Mouse (Mus musculus) heart, adult 2 months (tissue): ENCODE results near the gene Vps41. TPM values are rescaled to one million over a fixed set of nuclear protein-coding genes. Genes with fewer than 3 reads are reported as not detected.

Experiments
- DNase-seq, 2 experiments: peaks; one replicate each; pipeline ENCODE4 v3.0.0; 2021
- H3K27ac ChIP-seq: fragments of 200-600 bp; 2 replicates; pipeline ENCODE4 v1.8.1; 2022
- H3K27me3 ChIP-seq: fragments of 200-500 bp; 2 replicates; pipeline ENCODE4 v1.6.1; 2012; ENCODE audit warnings: mild to moderate bottlenecking, low read length, inconsistent platforms, mixed read lengths; ENCODE audit not compliant: control insufficient read depth, insufficient read depth
- H3K36me3 ChIP-seq: fragments of 200-500 bp; 2 replicates; pipeline ENCODE4 v1.6.1; 2012; ENCODE audit warnings: low read length, inconsistent platforms; ENCODE audit not compliant: control insufficient read depth, insufficient read depth
- H3K4me1 ChIP-seq: fragments of 200-500 bp; 2 replicates; pipeline ENCODE4 v1.6.1; 2011; ENCODE audit warnings: low read length; ENCODE audit not compliant: control insufficient read depth, insufficient read depth
- H3K4me3 ChIP-seq: fragments of 200-600 bp; 2 replicates; pipeline ENCODE4 v1.8.1; 2022
- H3K79me2 ChIP-seq: fragments of 200-500 bp; replicated peaks from 2 replicates; pipeline ENCODE4 v1.6.1; 2012; ENCODE audit warnings: mild to moderate bottlenecking, inconsistent platforms, low read length, moderate library complexity, mixed read lengths; ENCODE audit not compliant: control insufficient read depth, insufficient read depth
- H3K9ac ChIP-seq: fragments of 200-500 bp; 2 replicates; pipeline ENCODE4 v1.6.1; 2012; ENCODE audit warnings: low read depth, mild to moderate bottlenecking, control low read depth, inconsistent platforms, low read length, mixed read lengths
- CTCF ChIP-seq: fragments of 200-600 bp; IDR thresholded peaks from 2 replicates; pipeline ENCODE4 v1.8.1; 2022; ENCODE audit warnings: antibody characterized with exemption, mild to moderate bottlenecking, moderate library complexity
- EP300 ChIP-seq: fragments of 200-500 bp; IDR thresholded peaks from 2 replicates; pipeline ENCODE4 v1.6.1; 2011; ENCODE audit warnings: low read depth, low read length, control low read depth; ENCODE audit not compliant: insufficient read depth
- POLR2A ChIP-seq: fragments of 200-500 bp; IDR thresholded peaks from 2 replicates; pipeline ENCODE4 v1.6.1; 2011; ENCODE audit warnings: mild to moderate bottlenecking, low read depth, low read length, control low read depth; ENCODE audit not compliant: insufficient read depth
- WGBS: fragments of 180-500 bp; shearing (Covaris S2); methylation state at CpG from one replicate; pipeline ENCODE4 v1.1.7; 2018; 5-methylcytosine and 5-hydroxymethylcytosine counted together
- intact Hi-C: fragments of 180-260 bp; cut with DNase I; formaldehyde crosslinking; loops from one replicate; pipeline ENCODE4 v1.15.1; 2025
- polyA plus RNA-seq: library from polyadenylated mRNA; depleted of rRNA; stranded (reverse); fragments of >200 nt; gene quantifications from 2 replicates; pipeline ENCODE4 v1.2.3, GENCODE M21; 2012
- total RNA-seq, 2 experiments: library from RNA; stranded (reverse); gene quantifications; 2 replicates each; pipeline ENCODE4 v1.2.3; 2021

The Vps41 gene
- total and polyA plus RNA-seq, 3 experiments, result 13.9 to 31.3 (median 28.2) TPM

- intact Hi-C loops, result no loop called here
- no peak for DNase-seq
- Histone ChIP-seq H3K36me3 (no peaks in the 10 kb centered on the region), H3K79me2 (no peaks in the 10 kb centered on the region), H3K4me3 (no peak overlapping the region), H3K27ac (no peak overlapping the region), H3K4me1 (no peaks in the 10 kb centered on the region), H3K27me3 (no peaks in the 10 kb centered on the region), H3K9ac (no peak overlapping the region)
- TF ChIP-seq EP300, result no peak
- no peak for TF ChIP-seq POLR2A
- TF ChIP-seq CTCF, result no peak
- 83% methylated on average over 5 of the region's 5 CpGs for WGBS
Measured at GRCm38 (mm10) chr13:18797555-18797954, 80.5 kb downstream of the Vps41 start.

- Histone ChIP-seq H3K27me3 (no peaks in the 10 kb centered on the region), H3K4me3 (no peak overlapping the region), H3K27ac (no peak overlapping the region), H3K9ac (no peak overlapping the region), H3K79me2 (no peaks in the 10 kb centered on the region), H3K36me3 (no peaks in the 10 kb centered on the region), H3K4me1 (no peaks in the 10 kb centered on the region)
- intact Hi-C loops, result no loop called here
- TF ChIP-seq POLR2A, result no peak
- no peak for TF ChIP-seq EP300
- TF ChIP-seq CTCF, result no peak
- 68% methylated on average over 3 of the region's 3 CpGs for WGBS
- no peak for DNase-seq
Measured at GRCm38 (mm10) chr13:18800434-18800833, 83.3 kb downstream of the Vps41 start.

GRCm38 (mm10) chr13:18809465-18809864, 92.4 kb downstream of the Vps41 start:
- intact Hi-C loops, result no loop called here

GRCm38 (mm10) chr13:18809978-18810675, 93.0 kb downstream of the Vps41 start:
- Histone ChIP-seq H3K79me2 (no peaks in the 10 kb centered on the region), H3K36me3 (no peaks in the 10 kb centered on the region), H3K4me1 (no peaks in the 10 kb centered on the region), H3K4me3 (no peak overlapping the region), H3K9ac (no peak overlapping the region), H3K27ac (no peak overlapping the region), H3K27me3 (no peaks in the 10 kb centered on the region)
- WGBS, result 22% methylated on average over 11 of the region's 11 CpGs
- DNase-seq, result peak; percentile 32 to 55
- TF ChIP-seq POLR2A, result no peak
- peak; percentile 82 for TF ChIP-seq CTCF
- TF ChIP-seq EP300, result peak; percentile 88; the same call in 1 of the 2 replicates
- intact Hi-C loops, result loop anchor here (2.0 to 5.0 kb wide), 3 partner anchors 685 to 973 kb away; no protein-coding TSS in a partner anchor

More at GRCm38 (mm10) chr13:18809465-18809864, 92.4 kb downstream of the Vps41 start:
- 82% methylated on average over 4 of the region's 4 CpGs for WGBS
- Histone ChIP-seq H3K27me3 (no peaks in the 10 kb centered on the region), H3K9ac (no peak overlapping the region), H3K27ac (no peak overlapping the region), H3K79me2 (no peaks in the 10 kb centered on the region), H3K4me1 (no peaks in the 10 kb centered on the region), H3K4me3 (no peak overlapping the region), H3K36me3 (no peaks in the 10 kb centered on the region)
- TF ChIP-seq EP300 (no peak), POLR2A (no peak), CTCF (no peak)
- no peak for DNase-seq

DNA sequence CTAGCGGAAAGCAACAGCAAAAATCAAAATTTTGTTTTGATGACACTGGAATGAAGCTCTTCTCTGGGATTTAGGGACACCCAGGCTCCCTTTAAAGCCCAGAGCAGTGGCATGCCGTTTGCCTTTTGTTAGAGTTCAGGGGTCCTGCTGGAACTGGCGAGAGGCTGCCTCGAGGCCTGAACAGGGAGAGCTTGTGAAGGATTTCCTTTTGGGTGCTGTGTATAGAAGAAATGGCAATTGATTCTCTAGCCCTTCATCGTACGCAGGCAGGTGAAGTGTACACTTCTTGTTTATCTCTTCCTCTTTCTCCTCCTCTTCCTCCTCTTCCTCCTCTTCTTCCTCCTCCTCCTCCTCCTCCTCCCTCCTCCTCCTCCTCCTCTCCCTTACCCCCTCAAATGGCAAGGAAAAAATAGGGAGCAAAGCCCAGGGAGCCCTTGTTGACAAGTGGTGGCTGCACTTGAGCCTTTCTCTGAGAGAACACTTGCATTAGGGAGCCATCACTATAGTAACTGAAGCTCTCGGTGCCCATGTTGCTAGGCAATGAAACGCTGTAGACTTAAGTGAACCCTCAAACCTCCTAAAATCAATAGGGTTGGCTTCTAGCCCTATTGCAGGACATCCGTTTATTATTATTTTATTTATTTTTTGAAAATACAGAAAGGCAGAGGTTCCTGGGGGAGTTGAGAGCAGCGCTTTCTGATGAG, 107.5 kb downstream of the Vps41 start:
- Histone ChIP-seq H3K4me1 (no peaks in the 10 kb centered on the region), H3K4me3 (no peak overlapping the region), H3K36me3 (no peaks in the 10 kb centered on the region), H3K27me3 (no peaks in the 10 kb centered on the region), H3K27ac (no peak overlapping the region), H3K79me2 (no peaks in the 10 kb centered on the region), H3K9ac (no peak overlapping the region)
- WGBS, result 86% methylated on average over 10 of the region's 10 CpGs
- no peak for DNase-seq
- intact Hi-C loops, result no loop called here
- no peak for TF ChIP-seq CTCF

DNA sequence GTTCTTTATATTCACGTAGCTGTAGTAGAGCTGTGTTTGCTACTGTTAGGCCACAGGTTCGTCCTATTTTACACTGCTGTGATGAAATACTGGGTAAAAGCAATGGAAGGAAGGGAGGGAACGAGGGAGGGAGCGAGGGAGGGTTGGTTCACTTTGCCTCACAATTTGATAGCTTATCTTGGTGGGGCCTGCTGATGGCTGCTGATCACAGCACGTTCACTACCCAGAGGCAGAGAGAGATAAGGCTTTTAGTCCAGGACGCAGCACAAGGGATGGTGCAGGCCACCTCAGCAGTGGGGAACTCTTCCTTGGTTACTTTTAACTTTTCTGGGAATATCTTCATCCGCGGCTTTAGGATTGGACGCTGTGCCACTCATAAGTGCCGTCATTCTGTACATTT, 109.9 kb downstream of the Vps41 start:
- H3K4me3 ChIP-seq, result no peak overlapping the region
- no peaks in the 10 kb centered on the region for H3K79me2 ChIP-seq
- H3K27ac ChIP-seq, result no peak overlapping the region
- no peak overlapping the region for H3K9ac ChIP-seq
- DNase-seq, result no peak
- H3K4me1 ChIP-seq, result no peaks in the 10 kb centered on the region
- 82% methylated on average over 10 of the region's 10 CpGs for WGBS
- intact Hi-C loops, result no loop called here
- H3K36me3 ChIP-seq, result no peaks in the 10 kb centered on the region
- no peaks in the 10 kb centered on the region for H3K27me3 ChIP-seq
- TF ChIP-seq POLR2A (no peak), CTCF (no peak), EP300 (no peak)
